Mouse (Mus musculus) thymus, adult 2 months (tissue): ENCODE results near the gene Ctnna3. TPM values are rescaled to one million over a fixed set of nuclear protein-coding genes. Genes with fewer than 3 reads are reported as not detected.

ENCODE experiments used
- DNase-seq: peaks from one replicate; pipeline ENCODE4 v3.0.0; 2021
- H3K27ac ChIP-seq: fragments of 200-500 bp; 2 replicates; pipeline ENCODE4 v1.5.1; 2012; ENCODE audit warnings: low read length, control low read depth; ENCODE audit not compliant: control insufficient read depth, insufficient read depth
- H3K27me3 ChIP-seq: fragments of 200-500 bp; 2 replicates; pipeline ENCODE4 v1.6.1; 2012; ENCODE audit warnings: mild to moderate bottlenecking, low read length, moderate library complexity, mixed read lengths; ENCODE audit not compliant: control insufficient read depth, insufficient read depth
- H3K36me3 ChIP-seq: fragments of 200-500 bp; 2 replicates; pipeline ENCODE4 v1.6.1; 2012; ENCODE audit warnings: mild to moderate bottlenecking, low read length, moderate library complexity; ENCODE audit not compliant: control insufficient read depth, insufficient read depth
- H3K4me1 ChIP-seq: fragments of 200-500 bp; replicated peaks from 2 replicates; pipeline ENCODE4 v1.6.1; 2012; ENCODE audit warnings: low read length; ENCODE audit not compliant: control insufficient read depth, insufficient read depth
- H3K4me3 ChIP-seq: fragments of 200-500 bp; 2 replicates; pipeline ENCODE4 v1.5.1; 2012; ENCODE audit warnings: mild to moderate bottlenecking, low read length, control low read depth, moderate library complexity; ENCODE audit not compliant: control insufficient read depth, insufficient read depth
- CTCF ChIP-seq: fragments of 200-500 bp; IDR thresholded peaks from 2 replicates; pipeline ENCODE4 v1.5.1; 2012; ENCODE audit warnings: mild to moderate bottlenecking, control low read depth, low read length, moderate library complexity, borderline replicate concordance; ENCODE audit not compliant: control insufficient read depth, poor library complexity, insufficient read depth; ENCODE audit errors: extremely low read depth
- POLR2A ChIP-seq: fragments of 200-500 bp; IDR thresholded peaks from 2 replicates; pipeline ENCODE4 v1.6.1; 2012; ENCODE audit warnings: mild to moderate bottlenecking, low read length, control low read depth, moderate library complexity; ENCODE audit not compliant: control insufficient read depth, poor library complexity, insufficient read depth; ENCODE audit errors: extremely low read depth
- WGBS: fragments of 180-500 bp; shearing (Covaris S2); methylation state at CpG from one replicate; pipeline ENCODE4 v1.1.7; 2018; 5-methylcytosine and 5-hydroxymethylcytosine counted together
- polyA plus RNA-seq: library from polyadenylated mRNA; depleted of rRNA; stranded (reverse); fragments of >200 nt; gene quantifications from 2 replicates; pipeline ENCODE4 v1.2.3, GENCODE M21; 2012

Ctnna3 gene
- polyA plus RNA-seq, 1 experiment, result 0.46 TPM

GRCm38 (mm10) chr10:64089680-64090460 is 660.0 kb downstream of the Ctnna3 start, which contains the start of gene Lrrtm3:
Lrrtm3 (minus strand) TSS chr10:64090277.
- Histone ChIP-seq H3K27ac (no peak within 1 kb of the TSS), H3K27me3 (peaks cover 4% of the 10 kb centered on the region; the same call in 1 of the 2 replicates), H3K4me3 (no peak within 1 kb of the TSS), H3K36me3 (no peaks in the 10 kb centered on the region), H3K4me1 (no peaks in the 10 kb centered on the region)
- WGBS, result 8% methylated on average over 22 of the region's 22 CpGs
- TF ChIP-seq CTCF (no peak), POLR2A (no peak)
- DNase-seq, result no peak

GRCm38 (mm10) chr10:64096532-64096931 is 666.6 kb downstream of the Ctnna3 start:
- no peaks in the 10 kb centered on the region for H3K4me1 ChIP-seq
- no peak overlapping the region for H3K27ac ChIP-seq
- no peak for DNase-seq
- TF ChIP-seq CTCF (no peak), POLR2A (no peak)
- no peak overlapping the region for H3K4me3 ChIP-seq
- no peaks in the 10 kb centered on the region for H3K36me3 ChIP-seq
- H3K27me3 ChIP-seq, result no peaks in the 10 kb centered on the region
- 92% methylated on average over 1 of the region's 1 CpGs for WGBS

DNA sequence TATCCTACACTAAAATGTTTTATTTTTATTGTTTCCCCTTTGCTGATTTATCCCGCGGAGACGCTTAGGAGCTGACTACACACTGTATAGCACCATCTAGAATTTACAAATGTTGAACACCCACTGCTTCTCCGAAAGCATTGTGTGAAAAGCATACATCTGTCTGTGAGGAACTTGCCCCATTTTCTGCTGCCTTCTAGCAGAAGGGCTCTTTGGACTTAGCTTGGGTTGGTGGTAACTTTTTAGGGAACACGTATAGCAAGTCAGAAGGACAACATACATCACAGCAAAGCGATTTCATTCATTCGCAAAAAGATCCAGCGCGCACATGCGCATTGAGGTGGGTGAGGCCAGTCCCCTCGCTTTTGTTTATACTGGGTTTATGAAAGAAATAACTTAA is 685.3 kb downstream of the Ctnna3 start:
- Histone ChIP-seq H3K36me3 (no peaks in the 10 kb centered on the region), H3K4me1 (no peaks in the 10 kb centered on the region), H3K4me3 (no peak overlapping the region), H3K27me3 (no peaks in the 10 kb centered on the region), H3K27ac (no peak overlapping the region)
- TF ChIP-seq POLR2A (no peak), CTCF (no peak)
- no peak for DNase-seq
- WGBS, result 98% methylated on average over 11 of the region's 11 CpGs

DNA sequence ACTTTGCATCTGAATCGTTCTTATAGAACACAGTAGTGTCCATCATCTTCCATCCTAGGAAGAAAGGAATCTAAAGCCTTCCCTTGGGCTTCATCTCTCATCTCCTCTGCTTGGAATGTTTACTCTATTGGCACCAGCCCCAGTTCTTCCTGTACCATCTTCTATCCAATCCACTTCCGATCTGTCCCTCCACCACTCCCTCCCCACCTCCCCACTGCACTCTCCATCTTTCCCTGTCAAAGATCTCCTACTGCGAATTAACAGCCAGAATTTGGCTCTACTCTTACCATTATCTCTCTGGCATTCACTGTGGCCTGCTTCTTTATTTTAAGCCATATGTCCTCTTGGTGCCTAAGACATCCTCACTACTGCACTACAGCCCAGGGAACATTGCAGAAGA is 688.9 kb downstream of the Ctnna3 start:
- no peaks in the 10 kb centered on the region for H3K27me3 ChIP-seq
- DNase-seq, result no peak
- no peaks in the 10 kb centered on the region for H3K36me3 ChIP-seq
- H3K27ac ChIP-seq, result no peak overlapping the region
- no peaks in the 10 kb centered on the region for H3K4me1 ChIP-seq
- TF ChIP-seq CTCF (no peak), POLR2A (no peak)
- WGBS, result 91% methylated on average over 3 of the region's 3 CpGs
- no peak overlapping the region for H3K4me3 ChIP-seq

DNA sequence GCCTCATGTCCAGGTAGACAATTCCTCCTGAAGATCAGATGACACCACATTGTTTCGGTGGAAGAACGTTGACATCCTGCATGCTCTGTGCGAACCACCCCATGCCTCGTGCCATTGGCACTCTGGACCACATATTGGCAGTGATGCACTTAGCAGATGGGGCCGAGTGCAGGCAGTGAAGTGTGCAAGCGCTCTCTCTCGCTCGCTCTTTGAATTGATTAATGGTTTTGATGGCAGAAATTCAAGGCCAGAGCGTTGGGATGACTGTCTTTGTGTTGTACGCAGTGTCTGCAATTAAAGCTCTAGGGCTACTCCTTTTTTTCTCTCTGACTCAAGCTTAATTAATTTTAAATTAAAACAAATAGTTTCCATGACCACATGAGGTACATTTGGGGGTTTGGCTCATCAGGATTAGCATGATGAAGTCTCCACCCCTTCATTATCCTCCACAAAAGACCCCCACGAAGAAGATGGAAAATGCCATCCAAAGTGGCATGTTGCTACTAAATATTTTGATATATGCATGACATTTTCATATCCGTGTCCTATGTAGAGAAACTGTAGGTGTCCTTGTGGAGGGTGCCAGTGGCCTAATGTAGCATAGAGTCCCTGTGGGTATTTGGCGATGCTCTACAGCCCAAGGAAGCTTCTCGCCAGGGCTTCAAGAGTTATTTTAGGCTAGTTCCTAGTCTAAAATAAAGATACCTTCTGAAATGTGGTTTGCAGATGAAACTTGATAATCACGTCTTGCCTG is 700.7 kb downstream of the Ctnna3 start:
- Histone ChIP-seq H3K4me1 (no peaks in the 10 kb centered on the region), H3K4me3 (no peak overlapping the region), H3K36me3 (no peaks in the 10 kb centered on the region), H3K27ac (no peak overlapping the region), H3K27me3 (no peaks in the 10 kb centered on the region)
- no peak for DNase-seq
- TF ChIP-seq CTCF, result no peak
- TF ChIP-seq POLR2A, result no peak
- WGBS, result 91% methylated on average over 15 of the region's 15 CpGs

GRCm38 (mm10) chr10:64133461-64133860 is 703.6 kb downstream of the Ctnna3 start:
- TF ChIP-seq CTCF (no peak), POLR2A (no peak)
- no peaks in the 10 kb centered on the region for H3K36me3 ChIP-seq
- 85% methylated on average over 3 of the region's 3 CpGs for WGBS
- DNase-seq, result no peak
- no peaks in the 10 kb centered on the region for H3K27me3 ChIP-seq
- H3K4me3 ChIP-seq, result no peak overlapping the region
- no peak overlapping the region for H3K27ac ChIP-seq
- no peaks in the 10 kb centered on the region for H3K4me1 ChIP-seq
